Mouse (Mus musculus): Measurements from ENCODE around the gene Ptpn23.
"Not testable (repeated sequence)": the region's sequence is repeated elsewhere in the genome, so short reads cannot be mapped to it uniquely, and the experiment has no call there.

The Ptpn23 gene

DNA sequence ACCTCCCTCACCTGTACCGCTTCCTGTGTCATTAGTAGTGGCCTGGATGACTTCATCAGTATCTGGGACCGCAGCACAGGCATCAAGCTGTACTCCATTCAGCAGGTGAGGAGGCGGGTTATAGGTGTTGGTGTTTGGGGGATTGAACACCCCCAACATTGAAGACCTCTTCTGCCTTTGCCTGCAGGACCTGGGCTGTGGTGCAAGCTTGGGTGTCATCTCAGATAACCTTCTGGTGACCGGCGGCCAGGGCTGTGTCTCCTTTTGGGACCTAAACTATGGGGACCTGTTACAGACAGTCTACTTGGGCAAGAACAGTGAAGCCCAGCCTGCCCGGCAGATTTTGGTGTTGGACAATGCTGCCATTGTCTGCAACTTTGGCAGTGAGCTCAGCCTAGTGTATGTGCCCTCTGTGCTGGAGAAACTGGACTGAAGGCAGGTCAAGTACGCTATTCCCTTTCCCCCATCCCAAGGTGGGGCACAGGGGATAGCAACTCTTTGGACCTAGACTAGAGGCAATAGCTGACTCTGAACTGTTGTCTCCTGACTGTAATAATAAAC is 23.6 kb downstream of the Ptpn23 start:
- in situ Hi-C loops (cut with MboI, MseI): no loop called here

DNA sequence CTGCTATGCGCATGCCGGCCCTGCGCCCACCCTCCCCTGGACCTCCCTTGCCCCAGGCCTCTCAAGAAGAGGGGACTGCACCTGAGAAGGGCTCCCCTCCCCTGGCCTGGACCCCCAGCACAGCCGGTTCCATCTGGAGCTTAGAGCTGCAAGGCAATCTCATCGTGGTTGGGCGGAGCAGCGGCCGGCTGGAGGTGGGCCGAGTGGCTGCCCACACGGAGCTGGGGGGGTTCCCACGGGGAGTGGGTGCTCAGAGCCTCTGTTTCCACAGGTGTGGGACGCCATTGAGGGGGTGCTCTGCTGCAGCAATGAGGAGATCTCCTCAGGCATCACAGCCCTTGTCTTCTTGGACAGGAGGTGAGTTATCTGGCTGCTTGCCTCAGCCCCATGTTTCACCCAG is 26.7 kb downstream of the Ptpn23 start:
- in situ Hi-C loops (cut with MboI, MseI): no loop called here

DNA sequence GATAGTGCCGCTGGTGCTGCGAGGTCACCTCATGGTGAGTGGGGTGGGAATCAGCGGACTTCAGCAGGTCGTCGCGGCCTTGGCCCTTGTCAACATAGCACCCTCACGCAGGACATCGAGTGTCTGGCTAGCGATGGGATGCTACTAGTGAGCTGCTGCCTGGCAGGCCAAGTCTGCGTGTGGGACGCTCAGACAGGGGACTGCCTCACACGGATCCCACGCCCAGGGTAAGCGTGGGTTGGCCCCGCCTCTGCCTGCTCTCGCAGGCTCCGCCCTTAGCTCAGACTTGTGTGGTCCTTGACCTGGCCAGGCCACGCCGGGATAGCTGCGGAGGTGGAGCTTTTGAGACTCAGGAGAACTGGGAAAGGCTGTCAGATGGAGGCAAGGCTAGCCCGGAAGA is 27.4 kb downstream of the Ptpn23 start:
- in situ Hi-C loops (cut with MboI, MseI): no loop called here

DNA sequence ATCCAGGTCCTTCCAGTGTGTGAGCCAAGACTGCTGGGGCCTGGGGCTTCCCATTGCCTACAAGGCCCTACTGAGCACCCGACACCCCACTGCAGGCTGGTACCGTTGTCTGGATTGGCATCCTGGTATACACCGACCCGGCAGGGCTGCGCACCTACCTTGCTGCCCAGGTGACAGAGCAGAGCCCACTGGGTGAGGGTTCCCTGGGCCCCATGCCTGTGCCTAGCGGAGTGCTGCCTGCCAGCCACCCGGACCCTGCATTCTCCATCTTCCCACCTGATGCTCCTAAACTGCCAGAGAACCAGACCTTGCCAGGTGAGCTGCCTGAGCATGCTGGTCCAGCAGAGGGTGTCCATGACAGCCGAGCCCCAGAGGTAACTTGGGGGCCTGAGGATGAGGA is 28.7 kb downstream of the Ptpn23 start:
- in situ Hi-C loops (cut with MboI, MseI): no loop called here

DNA sequence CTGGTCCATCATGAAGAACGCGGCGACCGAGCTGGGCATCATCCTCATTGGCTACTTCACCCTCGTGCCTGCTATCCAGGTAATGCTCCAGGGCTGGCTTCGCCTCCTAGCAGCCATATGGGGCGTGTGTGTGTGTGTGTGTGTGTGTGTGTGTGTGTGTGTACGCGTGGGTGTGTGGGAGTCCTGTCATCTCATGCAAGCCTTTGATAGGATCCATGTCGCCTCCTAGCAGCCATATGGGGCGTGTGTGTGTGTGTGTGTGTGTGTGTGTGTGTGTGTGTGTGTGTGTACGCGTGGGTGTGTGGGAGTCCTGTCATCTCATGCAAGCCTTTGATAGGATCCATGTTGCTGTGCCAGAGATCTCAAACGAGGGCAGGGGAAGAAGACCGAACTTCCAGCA is 30.4 kb downstream of the Ptpn23 start:
- in situ Hi-C loops (cut with MboI, MseI): not testable (repeated sequence)

DNA sequence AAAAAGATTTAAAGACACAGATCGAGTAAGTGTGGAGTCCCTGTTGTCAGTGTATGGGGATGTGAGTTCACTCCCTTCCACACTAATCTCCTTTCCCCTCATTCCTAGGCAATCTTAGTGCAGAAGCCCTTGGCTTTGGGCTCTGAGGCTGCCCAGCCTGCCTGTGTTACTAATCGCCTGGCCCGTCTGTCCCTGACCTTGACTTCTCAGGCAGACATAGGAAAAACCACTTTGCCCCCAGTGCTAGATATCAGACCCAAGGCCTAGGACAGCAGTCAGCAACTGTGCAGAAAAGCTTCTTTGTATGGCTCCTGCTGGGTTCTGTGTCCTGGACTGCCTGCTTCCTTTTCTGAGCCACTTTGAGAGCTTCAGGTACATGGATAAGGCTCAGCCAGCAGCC is 32.3 kb downstream of the Ptpn23 start:
- in situ Hi-C loops (cut with MboI, MseI): no loop called here

DNA sequence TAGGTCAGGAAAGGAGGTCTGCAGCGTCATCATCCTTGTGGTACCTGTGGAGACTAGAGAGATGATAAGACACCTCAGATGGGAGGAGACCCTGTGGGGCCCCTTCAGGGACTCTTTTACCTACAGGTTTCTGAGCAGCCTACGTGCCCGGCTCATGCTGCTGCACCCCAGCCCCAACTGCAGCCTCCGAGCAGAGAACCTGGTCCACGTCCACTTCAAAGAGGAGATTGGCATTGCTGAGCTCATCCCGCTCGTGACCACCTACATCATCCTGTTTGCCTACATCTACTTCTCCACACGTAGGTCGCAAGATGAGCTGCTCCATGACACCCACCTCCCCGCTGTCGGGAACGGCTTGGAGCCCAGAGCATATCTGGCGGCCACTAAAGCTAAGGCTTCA is 34.1 kb downstream of the Ptpn23 start:
- in situ Hi-C loops (cut with MboI, MseI): no loop called here

DNA sequence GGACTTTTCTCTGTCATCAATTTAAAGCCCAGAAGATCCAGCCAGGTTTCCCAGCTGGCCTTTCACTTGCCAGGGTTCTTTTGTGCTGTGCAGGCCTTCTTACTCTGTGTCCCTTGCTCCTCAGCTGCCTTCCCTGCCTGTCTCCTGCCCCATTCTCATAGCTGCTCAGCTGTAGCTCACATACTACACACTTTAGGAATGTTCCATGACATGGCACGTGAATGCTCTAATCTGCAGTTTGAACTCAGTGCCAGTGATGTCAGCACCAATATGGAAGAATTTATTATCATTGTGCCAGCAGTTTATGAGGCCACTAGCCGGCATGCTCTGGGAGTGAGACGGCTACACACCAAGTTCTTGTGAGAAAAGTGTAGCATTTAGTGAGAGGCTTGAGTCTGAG is 38.2 kb downstream of the Ptpn23 start:
- in situ Hi-C loops (cut with MboI, MseI): no loop called here

DNA sequence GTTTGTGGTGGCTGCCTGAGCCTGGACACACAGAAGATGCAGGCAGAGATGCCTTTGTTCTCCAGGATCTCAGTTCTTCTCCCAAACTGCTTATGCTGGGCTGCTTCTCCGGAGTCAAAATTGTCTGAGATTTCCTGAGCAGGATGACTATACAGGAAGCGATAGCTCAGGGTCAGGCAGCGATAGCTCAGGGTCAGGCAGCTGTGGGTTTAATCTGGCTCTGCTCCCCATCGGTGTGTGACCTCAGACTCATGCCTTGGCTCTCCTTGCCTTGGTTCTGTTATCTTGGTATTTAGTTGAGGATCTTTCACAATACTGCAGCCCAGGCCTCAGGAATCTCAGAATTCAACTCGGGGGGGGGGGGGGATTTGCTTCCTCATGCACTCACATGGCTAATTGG is 41.3 kb downstream of the Ptpn23 start:
- in situ Hi-C loops (cut with MboI, MseI): no loop called here

DNA sequence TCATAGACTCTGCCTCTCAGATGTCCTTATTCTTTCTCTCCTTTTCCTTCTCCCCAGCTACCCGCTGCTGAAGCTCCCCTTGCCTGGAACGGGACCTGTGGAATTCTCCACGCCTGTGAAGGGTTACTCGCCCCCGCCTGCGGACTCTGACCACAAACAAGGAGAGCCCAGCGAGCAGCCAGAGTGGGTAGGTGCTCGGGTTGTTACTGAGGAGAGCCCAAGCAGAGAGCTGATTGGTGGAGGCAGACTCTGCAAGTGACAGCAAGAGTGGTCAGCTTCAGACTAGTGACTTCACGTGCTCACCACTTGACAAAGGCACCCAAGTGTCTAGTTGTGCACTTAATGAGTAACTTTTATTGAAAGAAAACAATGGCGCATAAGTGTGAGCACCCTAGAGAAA is 45.7 kb downstream of the Ptpn23 start:
- in situ Hi-C loops (cut with MboI, MseI): no loop called here

DNA sequence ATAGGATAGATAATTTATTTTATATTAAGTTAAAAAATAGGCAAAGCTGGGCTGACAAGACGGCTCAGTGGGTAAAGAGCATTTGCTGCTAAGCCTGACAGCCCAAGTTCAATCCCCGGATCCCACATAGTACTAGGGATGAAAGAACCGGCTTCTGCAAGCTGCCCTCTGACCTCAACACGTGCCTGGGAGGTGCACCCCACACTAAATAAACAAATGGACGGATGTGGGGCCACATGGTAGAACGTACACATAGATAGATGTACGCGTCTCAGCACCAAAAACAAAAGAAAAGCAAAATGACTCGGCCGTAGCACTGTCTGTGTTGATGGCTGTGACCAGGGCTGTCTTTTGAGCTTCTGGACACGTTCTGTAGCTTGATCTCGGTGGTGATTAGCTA is 46.7 kb downstream of the Ptpn23 start:
- in situ Hi-C loops (cut with MboI, MseI): no loop called here

DNA sequence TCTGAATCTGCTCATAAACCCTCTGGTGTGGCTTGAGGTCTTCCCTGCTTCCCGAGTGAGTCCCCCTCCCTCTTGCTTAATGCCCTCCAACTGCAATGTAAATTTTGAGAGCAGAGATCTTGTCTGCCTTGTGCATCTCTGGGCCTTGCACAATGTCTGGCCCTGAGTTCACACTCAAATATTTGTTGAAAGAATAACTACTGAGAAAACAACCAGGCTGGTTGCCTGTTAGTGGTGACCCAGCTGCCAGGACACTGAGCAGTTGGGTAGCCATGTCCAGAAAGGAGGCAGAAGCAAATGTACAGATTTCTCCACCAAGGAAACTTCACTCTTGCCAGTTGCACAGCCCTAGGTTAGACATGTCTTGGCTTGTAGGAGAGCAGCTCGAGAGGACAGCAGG is 49.7 kb downstream of the Ptpn23 start:
- in situ Hi-C loops (cut with MboI, MseI): no loop called here

DNA sequence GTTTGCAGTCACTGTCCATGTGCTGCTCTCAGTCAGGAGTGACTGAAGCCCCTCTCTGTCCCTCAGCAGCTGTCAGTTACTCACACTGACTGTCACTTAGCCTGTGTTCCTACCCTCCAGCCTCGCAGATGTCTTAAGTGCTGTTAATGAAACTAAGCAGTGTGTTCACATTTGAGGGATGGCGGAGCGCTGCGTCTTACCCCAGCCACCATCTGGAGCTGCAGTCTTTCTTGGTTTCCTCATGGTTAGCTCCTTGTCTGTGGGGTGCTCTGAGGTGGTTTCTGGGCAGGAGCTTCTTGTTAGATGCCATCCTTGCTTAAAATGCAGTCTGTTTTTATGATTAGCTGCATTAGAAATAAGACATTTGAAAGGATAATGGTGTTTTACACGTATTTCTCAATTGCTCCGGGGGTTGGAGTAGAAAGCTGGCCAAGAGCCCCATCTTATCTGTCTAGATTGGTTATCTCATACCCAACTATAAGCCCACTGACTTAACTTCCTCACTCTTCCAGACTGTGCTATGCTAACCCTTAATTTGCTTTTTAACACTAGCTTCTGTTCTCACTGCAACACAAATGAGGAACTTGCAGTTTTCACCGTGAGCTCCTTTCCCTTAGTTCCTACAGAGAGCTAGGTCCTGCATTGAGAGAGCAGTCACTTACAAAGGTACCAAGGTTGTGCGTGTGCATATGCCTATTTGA is 55.9 kb downstream of the Ptpn23 start:
- in situ Hi-C loops (cut with MboI, MseI): no loop called here

DNA sequence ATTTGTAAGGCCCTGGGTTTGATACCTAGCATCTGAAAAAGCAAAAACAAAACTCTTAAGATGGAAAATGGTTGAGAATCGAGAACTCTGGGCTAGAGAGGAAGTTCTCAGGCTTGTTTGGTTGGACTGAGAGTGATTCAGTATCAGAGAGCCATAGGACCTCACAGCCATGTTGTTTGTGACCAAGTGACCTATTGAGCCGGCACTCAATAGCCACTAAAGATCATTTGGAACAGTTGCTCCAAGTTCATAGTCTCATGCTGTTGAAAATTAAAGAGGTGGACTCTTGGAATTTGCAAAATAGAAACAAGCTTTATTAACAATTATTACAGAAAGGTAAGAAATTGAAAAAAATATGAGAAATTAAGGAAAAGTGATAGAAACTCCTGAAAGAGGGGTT is 56.7 kb downstream of the Ptpn23 start:
- in situ Hi-C loops (cut with MboI, MseI): no loop called here

DNA sequence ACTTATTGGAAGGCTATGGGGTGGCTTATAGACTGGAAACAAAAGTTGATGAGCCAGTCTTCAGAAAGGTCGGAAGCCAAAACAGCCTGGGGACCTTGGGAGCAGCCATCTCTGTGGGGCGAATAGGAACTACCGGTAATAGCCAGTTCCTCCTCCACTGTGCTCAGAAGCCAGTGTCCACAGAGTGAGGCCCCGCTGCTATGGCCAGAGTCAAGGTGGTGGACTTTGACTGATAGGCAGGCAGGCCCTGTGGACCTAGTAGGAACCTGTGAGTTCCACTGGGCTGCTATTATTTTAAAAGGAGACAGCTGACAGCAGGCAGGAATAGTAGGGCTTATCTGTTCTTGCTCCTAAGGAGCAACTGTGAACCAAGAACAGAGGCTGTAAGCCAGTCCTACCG is 57.4 kb downstream of the Ptpn23 start:
- in situ Hi-C loops (cut with MboI, MseI): no loop called here

DNA sequence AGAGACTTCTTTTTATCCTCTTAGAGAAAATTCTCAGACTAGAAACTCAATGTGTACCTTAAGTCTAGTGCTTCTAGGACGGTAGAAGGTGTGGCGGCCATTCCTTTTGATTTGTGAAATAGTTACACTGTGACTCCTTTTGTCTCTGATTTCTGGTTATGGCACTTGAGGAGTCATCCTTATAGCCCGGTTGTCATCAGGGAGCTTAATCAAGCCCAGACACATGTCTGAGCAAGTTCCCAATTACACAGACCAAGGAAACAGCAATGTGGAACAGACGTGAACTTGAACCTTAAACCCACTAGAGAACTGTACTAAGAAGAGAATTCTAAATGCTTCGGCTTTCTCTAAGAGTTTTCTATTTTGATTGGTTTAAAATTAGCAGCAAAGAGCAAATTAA is 57.8 kb downstream of the Ptpn23 start:
- in situ Hi-C loops (cut with MboI, MseI): no loop called here

DNA sequence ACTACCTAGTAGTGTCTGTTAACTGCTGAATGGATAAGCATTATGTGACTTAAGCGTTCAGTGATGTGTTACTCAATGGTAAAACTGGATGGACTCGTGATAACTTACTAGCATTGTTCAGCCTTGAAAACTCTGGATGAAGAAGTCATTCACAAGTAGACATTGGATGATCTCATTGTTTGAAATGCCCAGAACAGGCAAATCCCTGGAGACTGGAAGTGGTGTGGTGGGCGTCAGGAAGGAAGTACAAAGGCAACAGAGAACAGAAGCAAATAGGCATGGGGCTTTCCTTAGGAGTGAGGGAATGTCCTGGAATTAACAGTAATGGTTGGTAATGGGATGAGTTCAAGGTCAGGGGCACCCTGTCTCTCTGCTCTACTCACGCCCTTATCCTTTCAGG is 59.1 kb downstream of the Ptpn23 start:
- in situ Hi-C loops (cut with MboI, MseI): loop anchor here in 1 of 2 experiments (5.0 kb wide), 1 partner anchor 43 kb away; no protein-coding TSS in a partner anchor

DNA sequence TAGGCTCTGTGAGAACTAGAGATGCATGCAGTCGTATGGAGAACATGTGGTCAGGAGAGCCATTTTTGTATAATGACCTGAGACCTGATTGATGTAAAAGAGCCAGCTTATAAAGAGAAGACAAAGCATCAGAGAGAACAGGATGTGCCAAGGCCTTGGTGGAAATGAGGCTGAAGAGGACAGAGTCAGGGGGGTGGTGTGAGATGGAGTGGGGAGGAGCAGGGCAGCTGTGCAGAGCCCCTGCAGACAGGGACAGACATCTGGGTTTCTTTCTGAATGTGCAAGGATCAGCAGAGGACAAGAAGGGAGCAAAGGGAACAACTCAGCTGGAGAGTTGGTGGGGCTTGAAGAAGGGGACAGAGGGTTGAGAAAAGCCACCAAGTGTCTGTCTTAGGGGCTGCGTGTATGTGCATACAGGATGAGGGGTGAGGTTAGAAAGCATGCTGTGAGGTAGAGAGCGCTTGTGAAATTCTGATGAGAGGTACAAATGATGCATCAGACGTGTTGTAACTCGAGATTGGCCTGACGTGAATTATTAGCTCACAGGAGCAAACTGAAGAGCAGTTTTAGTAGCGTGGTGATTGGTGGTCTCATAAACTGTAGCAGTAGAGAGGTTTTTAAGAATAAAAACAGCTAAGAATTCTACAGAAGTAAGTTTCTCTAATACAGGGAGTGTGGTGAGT is 62.8 kb downstream of the Ptpn23 start:
- in situ Hi-C loops (cut with MboI, MseI): loop anchor here in 1 of 2 experiments (5.0 kb wide), 1 partner anchor 47 kb away; no protein-coding TSS in a partner anchor

DNA sequence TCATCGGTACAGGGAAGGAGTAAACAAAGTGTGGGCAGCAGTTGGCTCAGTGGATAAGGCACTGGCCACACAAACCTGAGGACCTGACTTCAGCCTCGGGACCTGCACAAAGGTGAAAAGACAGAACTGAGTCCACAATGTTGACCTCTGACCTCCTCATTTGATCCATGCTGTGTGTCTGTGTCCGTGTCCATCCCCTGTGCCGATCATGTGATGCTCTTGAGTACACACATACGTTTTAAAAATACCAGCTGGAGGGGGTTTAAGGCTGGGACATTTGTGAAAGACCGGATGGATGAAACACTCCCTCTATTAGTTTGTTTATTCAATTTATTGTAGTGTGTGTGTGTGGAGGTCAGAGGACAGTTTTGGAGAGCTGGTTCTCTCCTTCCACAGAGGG is 64.2 kb downstream of the Ptpn23 start:
- in situ Hi-C loops (cut with MboI, MseI): no loop called here

DNA sequence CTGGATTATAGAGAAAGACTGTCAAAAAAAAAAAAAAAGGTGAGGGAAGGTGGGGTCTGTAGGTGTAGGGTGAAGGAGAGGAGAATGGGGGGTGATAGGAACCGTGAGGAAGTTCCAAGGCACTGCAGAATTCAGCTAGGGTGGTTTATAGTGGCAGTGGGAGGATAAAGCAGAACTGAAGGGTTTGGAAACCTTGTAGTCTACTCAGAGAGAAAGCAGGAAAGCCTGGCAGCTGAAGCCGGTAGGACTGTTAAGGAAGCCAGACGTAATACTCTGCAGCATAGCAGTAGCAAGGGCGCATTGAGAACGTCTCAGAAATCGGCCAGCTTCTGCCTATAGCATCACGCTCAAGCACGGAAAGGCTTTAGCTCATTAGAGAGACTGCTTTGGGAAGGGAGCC is 66.0 kb downstream of the Ptpn23 start:
- in situ Hi-C loops (cut with MboI, MseI): no loop called here

DNA sequence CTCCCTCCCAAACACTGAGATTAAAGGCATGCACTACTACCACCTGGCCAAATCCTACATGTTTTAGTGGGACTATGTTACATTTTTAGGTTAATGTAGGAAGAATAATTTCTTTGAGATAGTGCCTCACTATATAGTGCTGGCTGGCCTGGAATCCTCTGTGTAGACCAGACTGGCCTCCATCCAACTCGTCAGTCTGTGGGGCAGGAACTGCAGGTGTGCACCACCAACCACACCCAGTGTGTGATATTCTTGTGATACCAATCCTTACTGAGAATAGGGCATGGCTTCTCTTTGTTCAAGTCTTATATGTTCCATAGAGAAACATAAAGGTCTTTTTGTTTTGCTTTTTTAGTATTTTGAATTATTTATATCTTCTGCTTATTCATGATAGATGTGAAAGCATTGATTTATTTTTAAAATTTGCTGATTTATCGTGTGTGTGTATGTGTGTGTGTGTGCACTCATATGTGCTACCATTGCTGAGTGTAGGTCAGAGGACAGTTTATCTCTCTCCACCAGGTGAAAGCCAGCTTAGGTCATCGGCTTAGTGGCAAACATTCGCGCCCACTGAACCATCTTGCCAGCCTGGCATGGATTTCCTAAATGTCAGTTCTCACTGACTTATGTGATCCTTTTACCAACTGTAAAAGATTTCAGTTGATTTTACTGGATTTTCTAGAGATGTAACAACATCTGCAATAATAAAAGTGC is 67.8 kb downstream of the Ptpn23 start:
- in situ Hi-C loops (cut with MboI, MseI): no loop called here
